Mouse (Mus musculus): Measurements from ENCODE around the gene Mvd.

Gene Mvd

GRCm38 (mm10) chr8:122443262-122444006 is at the start of gene Mvd:
TSS of gene Mvd (minus strand) at chr8:122443422.
- peak; percentile 100 for DNase-seq (ENCODE audit: low read depth)

DNA sequence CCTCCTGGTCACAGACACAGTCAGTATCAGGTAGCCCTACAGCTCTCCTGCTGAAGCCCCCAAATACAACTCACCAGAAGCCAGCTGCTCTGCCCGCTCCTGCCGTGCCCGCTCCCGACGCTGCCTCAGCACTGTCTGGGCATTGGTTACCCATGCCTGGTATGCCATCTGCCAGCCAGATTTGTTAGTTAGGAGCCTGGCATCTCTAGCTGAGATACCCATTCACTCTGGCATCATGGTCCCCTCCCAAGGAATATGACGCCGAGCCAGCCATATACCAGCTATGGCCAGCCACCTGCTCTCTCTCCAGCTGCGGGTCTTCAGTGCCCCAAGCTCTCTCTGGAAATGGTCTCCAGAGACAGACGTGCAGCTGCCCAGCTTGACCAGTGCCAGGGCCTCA is 45.2 kb upstream of the Mvd start:
- no peak for DNase-seq (ENCODE audit: low read depth)

GRCm38 (mm10) chr8:122484831-122485230 is 41.6 kb upstream of the Mvd start:
- DNase-seq (ENCODE audit: low read depth): no peak

DNA sequence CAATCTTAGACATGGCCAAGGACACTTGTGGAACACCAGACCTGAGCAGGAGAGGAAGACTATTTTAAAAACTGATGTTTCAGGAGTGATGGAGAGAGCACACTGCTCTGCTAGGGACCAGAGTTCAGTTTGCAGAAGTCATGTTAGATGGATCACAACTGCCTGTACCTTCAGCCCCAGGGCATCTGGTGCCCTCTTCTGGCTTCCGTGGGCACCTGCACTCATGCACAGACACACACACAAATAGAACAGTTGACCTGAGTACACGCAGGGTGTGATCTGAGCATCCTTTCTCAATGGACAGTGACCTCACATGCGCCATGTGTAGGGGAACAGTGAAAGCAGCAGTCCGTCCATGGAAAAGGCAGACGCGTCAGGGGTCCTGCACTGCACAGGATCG is 40.7 kb upstream of the Mvd start:
- DNase-seq (ENCODE audit: low read depth): peak; percentile 29

DNA sequence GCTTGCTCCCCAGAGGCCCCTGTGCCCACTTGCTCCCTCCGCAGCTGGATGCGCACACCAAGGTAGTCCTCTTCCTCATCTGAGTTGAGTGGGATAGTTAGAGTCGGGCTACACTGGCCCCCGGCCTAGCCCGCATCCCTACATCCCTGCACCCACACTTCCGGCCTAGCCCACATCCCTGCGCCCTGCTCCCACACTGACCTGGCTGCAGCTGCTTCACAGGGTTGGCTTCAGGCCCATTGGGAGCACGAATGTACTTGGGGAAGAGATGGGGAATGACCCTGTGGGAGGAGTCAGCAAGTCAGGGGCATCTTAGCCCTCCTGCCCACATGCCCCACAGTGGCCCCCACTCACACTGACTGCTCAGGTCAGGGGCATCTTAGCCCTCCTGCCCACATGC is 39.2 kb upstream of the Mvd start:
- DNase-seq (ENCODE audit: low read depth): no peak

DNA sequence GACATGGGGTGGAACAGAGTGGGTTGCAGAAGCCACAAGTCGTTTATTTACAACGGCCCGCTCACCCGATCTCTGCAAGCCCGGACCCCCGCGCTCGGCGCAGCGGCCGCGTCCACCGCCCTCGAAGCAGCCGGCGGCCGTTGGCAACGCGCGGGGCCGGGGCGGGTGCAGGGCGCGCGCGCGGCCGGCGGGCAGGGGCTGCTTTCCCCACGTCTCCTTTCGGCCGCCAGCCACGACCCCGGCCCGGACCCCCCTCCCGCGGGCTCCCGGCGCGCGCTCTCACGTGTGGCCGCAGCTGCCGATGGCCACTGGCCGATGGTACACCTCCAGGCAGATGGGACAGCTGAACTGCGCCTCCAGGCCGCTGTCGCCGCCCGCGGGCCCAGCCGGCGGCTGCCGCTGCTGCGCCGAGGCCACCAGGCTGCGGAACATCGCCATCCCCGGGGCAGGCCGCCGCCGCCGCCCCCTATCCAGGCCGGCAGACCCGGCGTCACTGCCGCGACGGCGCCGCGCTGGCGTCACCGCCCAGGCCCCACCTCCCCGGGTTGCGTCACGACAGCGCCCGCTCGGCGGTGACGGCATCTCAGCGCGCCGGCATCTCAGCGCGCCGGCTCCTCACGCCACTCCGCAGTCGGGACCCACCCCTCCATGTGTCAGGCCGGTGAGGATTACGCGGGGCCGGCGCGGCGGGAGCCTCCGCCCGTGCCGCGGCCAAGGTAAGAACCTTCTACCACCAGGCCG is 32.5 kb upstream of the Mvd start, which contains the start of the genes Rnf166 and Ctu2:
Gene Rnf166, minus strand, starts transcription at position 485 of the 741 bp plus-strand sequence.
Gene Ctu2, plus strand, starts transcription at position 564 of the 741 bp plus-strand sequence.
- DNase-seq (ENCODE audit: low read depth): peak; percentile 97

DNA sequence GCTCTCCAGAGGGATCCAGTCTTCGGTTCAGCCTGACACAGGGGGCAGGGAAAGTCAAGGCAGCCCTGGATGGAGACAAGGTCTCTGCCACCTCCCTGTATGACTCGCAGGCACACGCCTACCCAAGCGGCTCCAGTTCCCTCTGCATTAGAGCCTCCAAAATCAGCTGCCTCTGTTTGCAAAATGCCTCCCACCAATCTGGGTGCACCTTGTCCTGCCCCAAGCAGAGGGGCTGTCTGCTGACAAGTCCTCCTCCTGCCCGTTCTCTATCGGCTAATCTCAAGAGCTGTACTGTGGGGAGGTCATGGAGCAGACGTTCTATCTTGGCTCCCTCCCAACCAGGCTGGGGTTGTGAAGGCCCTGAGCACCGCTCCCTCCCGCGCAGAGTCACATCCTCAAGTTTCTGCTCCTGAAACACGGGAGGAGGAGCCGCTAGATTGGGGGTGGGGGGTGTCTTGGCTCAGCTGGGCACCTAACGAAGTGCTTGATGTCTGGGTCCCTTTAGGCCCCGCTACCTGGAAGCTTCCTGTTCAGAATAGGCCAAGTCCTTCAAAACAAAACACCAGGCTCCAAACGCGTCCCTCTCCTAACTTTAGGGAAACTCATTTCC is 31.8 kb upstream of the Mvd start:
- peak; percentile 71 for DNase-seq (ENCODE audit: low read depth)

GRCm38 (mm10) chr8:122473911-122474421 is 30.7 kb upstream of the Mvd start:
- DNase-seq (ENCODE audit: low read depth): no peak

GRCm38 (mm10) chr8:122470691-122471090 is 27.5 kb upstream of the Mvd start:
- no peak for DNase-seq (ENCODE audit: low read depth)

DNA sequence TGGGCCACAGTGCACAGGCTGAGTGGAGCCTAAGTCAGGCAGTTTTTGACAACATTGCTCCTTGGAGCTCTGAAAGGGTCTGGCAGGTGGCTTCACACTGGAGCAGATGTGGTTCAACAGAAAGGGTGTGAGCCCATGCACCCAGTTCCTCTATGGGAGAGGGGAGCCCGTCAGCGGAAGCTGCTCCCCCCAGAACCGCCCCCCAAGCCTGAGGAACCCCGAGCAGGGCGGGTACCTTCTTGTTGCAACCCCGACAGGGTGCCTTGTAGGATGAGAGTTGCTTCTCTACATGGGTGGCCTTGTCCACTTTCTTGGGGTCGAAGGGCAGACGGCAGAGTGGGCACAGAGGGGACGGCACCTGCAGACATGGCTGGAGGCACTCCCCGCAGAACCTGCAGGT is 26.7 kb upstream of the Mvd start:
- DNase-seq (ENCODE audit: low read depth): no peak

DNA sequence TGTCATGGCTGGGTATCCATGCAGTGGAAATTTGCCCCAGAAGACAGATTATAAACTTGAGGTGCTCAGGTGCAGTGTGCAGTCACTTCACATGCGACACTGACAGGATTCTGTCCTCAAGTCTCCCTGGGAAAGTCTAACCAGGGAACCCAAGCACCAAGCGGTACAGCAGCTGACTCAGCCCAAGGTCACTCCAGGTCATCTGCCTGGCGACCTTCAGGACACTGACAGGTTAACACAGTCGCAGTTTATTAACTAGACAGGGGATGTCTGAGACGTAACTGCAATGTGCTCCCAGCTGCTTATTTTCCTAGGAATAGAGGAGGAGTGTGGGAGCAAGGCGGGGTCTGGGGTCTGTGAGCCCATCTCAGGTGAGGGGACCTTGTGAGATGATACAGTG is 26.2 kb upstream of the Mvd start:
- no peak for DNase-seq (ENCODE audit: low read depth)

DNA sequence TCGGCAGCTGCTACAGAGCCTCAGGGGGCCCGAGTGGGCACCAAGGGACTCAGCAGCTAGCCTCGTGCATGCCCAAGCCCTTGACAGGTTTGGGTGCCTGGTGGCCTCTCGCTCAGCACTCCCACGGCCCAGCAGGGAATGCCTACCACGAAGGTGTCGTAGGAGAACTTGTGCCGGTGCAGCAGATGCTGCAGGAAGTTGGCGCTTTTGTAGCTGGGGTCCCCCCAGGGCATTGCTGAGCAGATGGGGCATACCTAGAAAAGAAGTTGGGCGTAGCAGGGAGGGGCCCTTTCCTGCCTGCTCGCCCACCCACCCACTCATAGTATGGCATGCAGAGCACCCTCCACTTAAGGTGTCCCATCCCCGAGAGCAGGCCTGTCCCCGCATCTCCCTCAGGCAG is 24.6 kb upstream of the Mvd start:
- no peak for DNase-seq (ENCODE audit: low read depth)

GRCm38 (mm10) chr8:122464985-122465384 is 21.8 kb upstream of the Mvd start:
- DNase-seq (ENCODE audit: low read depth): no peak

DNA sequence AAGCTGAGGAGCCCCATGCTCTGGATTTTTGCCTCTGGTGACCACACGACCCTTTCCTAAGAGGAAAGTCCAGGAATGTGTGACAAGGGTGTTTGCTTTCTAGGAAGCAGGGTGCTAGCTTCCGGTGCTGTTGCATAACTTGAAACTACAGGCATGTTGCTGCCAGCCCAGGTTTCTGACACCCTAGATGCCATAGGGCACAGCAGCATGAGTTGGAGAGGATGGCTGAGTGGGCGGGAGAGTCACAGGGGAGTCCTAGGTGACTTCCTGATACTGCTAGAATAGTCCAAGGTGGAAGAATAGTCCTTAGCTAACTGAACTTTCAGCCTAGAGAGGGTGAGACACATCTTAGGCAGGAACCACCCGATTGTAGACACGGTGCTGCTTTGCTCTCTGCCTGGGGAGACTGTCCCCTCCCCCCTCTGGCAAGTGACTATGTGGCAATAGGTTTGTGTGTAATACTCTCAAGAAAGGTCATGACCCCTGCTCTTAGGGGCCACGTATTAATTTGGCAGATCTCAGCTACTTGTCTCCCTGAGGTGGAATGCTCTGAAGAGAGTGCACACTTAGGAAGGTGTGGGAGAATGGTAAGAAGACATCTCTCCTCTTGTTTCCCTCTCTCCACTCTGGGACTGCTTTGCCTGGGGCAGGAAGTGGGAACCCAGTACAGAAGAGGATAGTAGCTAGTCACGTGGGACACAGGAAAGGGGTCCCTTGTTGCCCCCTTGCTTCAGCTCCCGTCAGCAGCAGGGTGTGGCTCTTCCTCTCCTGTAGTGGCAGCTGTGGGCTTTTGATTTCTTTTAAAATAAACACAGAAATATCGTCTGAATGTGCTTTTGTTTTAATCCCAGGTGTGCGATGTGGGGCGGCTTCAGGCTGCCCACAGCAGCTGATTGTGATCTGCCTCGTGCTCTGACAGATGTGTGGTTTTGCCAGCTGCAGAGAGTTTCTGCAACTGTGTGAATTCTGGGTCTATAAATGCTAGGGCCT is 20.7 kb upstream of the Mvd start:
- peak; percentile 17 for DNase-seq (ENCODE audit: low read depth)

DNA sequence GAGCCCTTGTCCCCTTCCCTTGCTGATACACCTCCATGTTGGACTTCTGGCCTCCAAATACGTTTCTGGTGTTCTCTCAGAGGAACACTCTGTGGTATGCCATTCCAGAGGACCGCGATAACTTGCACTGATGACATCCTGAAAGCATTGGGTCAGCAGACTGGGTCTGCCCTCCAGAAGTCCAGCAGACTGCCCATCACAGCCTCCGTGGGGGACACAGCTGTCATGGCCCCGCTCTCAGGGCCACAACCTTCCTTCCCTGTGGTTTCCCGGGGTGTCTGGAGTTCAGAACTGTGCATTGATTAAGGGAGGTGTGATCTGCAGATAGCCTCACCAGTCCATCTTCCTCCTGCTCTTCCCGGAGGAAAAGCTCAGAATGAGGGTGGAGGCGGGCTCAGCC is 19.3 kb upstream of the Mvd start:
- DNase-seq (ENCODE audit: low read depth): no peak

DNA sequence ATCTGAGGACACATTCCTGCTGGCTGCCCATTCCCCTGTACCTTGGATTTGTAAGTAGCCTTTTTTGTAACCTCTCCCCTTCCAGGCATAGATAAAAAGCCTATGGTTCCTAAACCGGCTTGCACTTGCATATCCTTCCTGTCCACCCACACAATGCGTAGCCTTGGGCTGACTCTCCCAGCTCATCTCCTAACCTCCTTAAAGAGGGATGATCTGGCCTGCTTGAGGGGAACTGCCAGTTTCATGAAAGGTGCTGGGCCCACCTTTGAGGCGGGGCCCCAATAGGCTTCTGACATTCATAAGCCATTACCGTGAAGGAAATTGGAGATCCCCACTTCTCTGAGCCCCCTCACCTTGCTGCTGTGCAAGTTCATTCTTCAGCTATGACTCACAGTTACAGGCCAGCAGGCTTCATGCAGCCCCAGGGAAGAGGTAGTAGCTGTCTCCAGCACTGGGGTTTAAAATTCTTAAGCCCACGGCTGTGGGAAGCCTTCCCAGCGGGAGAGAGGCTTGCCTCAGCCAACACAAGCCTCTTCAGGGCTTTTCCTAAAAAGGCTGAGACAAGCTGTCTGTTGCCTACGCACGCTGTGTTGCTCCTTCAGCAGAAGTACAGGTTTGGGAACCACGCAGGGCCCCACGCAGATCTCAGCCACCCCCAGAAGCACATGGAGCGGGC is 18.4 kb upstream of the Mvd start:
- peak; percentile 72 for DNase-seq (ENCODE audit: low read depth)

DNA sequence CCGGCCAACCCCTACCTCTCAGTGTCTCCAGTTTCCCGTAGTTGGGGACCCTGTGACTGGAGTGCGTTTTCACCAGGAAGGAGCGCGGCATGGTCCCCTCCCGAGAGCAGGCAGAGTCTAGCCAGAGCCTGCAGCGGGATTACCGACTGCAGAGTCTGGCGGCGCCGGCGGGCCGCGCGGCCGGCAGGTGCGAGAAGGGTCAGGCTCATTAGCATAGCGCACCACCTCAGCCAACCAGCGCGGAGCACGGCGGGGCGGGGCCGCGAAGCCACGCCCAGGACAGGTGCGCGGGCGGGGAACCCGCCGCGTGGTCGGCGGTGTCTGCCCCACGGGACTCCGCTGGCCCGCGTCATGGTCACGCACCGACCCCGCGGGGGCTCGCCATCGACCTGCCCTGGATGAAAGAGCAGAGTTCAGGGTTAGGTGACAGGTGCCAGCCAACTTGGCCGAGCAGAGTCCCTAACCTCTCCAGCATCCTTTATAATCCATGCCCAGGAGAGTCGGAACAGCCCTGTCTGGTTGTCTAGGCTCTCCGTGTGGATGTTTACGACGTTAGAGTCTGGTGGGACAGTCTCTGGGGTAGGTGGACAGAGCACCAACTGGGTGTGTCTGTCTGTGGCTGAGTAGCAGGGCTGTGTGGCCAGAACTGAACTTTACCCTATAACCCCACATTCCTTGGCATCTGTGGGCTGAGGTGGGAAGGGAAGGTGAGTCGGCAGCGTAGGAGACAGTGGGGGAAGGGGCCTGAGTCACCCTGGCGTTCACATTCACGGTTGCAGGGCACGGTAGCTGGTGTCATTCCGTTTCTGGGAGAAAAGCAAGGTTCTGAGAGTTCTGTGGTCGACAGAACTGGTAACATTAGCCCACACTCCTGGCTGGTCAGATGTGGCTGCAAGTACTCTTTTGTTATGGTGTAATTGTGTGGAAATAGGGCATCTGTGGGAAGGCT is 17.6 kb upstream of the Mvd start, which contains the start of gene Snai3:
Gene Snai3, minus strand, starts transcription at position 210 of the 949 bp plus-strand sequence.
- DNase-seq (ENCODE audit: low read depth): peak; percentile 51

- no peak for DNase-seq (ENCODE audit: low read depth)
Observed at GRCm38 (mm10) chr8:122459990-122460389, 16.8 kb upstream of the Mvd start.

GRCm38 (mm10) chr8:122459218-122459900 is 16.1 kb upstream of the Mvd start:
- peak; percentile 42 for DNase-seq (ENCODE audit: low read depth)

All from NIH3T3 (cell line).